Mouse (Mus musculus): ENCODE measurements around the gene Tmem159. TPM values are rescaled to one million over a fixed set of nuclear protein-coding genes. Genes with fewer than 3 reads are reported as not detected.

Tmem159 gene
- polyA plus RNA-seq (2015; fragmentation: Nextera tagmentation; extraction: Ambion mirVana), result 33.2 and 45.4 TPM in 2 replicates

DNA sequence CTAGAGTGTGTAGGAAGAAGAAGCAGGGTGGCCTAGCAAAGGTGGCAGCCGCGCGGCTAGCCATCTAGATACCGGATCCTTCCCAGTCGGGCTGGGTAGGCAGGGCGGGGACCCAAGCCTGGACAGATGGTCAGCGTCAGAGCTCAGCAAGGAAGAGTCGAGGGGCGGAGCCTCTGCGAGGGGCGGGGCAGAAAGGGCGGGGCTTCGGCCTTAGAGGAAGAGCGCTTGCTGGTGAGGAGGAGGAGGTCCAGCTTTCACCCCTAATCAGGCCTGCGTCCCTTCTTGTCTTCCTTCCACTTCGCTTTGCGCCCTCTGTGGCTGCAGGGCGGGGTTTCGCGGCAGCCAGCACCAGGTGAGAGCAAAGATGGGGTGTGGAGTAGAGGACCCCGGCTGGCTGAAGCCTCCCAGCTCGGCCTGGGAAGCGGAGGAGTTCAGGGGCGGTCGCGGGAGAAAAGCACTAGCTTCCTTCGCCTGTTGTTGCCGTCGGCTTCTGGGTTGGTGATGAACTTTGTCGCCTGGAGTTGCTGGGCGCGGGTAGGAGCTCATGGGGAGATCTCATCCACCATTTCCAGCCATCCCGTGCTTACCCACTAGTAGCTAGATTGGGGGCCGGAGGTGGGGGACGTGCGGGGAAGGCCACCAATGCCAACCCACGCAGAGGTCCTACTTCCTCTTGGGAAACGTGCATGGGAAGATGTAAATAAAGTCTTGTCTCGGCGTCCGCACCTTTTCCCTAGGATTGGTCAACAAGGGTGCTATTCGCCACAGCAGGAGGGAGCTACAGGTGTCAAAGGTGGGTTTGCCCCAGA lies at the start of gene Tmem159:
Tmem159 (plus strand) TSS at position 190 of the 809 bp plus-strand sequence.
- under 1% methylated on average over 42 of the region's 42 CpGs for WGBS
- Histone ChIP-seq H3K9ac (peak within 1 kb of the TSS; percentile 57), H3K4me3 (replicated peaks) (peak within 1 kb of the TSS; percentile 80), H3K27ac (peak within 1 kb of the TSS; percentile 72), H3K9me3 (no peaks in the 10 kb centered on the region), H3K27me3 (replicated peaks) (no peaks in the 10 kb centered on the region), H3K4me1 (peaks cover 8% of the 10 kb centered on the region), H3K4me2 (peak within 1 kb of the TSS; percentile 91), H3K36me3 (no peaks in the 10 kb centered on the region)
- peak; percentile 93 for ATAC-seq (ENCODE audit: insufficient read depth, low FRiP score, low read depth)

DNA sequence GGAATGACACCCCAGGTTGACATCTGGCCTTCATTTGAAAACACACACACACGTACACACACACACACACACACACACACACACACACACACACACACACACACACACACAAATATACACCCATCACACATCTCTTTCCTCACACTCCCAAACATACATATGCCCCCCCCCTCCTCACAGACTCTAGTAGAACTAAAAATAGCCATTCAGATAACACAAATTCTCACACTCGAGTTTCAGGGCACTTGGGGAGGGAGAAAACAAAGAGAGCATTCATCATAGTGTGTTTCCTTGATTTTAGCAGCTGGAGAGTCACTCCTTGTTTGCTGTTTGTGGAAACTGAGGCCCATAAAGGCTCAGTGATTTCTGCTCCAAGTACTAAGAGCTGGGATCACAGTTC lies 48.1 kb upstream of the Tmem159 start:
- no peaks in the 10 kb centered on the region for H3K36me3 ChIP-seq
- WGBS, result 39% methylated on average over 2 of the region's 2 CpGs
- no peak overlapping the region for H3K9ac ChIP-seq
- H3K4me1 ChIP-seq, result no peaks in the 10 kb centered on the region
- no peak for ATAC-seq (ENCODE audit: insufficient read depth, low FRiP score, low read depth)
- no peak overlapping the region for H3K4me2 ChIP-seq
- no peak overlapping the region for H3K27ac ChIP-seq
- no peaks in the 10 kb centered on the region for H3K9me3 ChIP-seq
- no peak overlapping the region for H3K4me3 ChIP-seq (replicated peaks)
- H3K27me3 ChIP-seq (replicated peaks), result no peaks in the 10 kb centered on the region

GRCm38 (mm10) chr7:120055479-120055878 lies 46.7 kb upstream of the Tmem159 start:
- no peak for ATAC-seq (ENCODE audit: insufficient read depth, low FRiP score, low read depth)
- no peaks in the 10 kb centered on the region for H3K9me3 ChIP-seq
- H3K4me3 ChIP-seq (replicated peaks), result no peak overlapping the region
- H3K9ac ChIP-seq, result no peak overlapping the region
- no peak overlapping the region for H3K4me2 ChIP-seq
- H3K27me3 ChIP-seq (replicated peaks), result no peaks in the 10 kb centered on the region
- H3K27ac ChIP-seq, result no peak overlapping the region
- H3K4me1 ChIP-seq, result no peaks in the 10 kb centered on the region
- no peaks in the 10 kb centered on the region for H3K36me3 ChIP-seq
- 84% methylated on average over 3 of the region's 3 CpGs for WGBS

GRCm38 (mm10) chr7:120064045-120064444 lies 38.1 kb upstream of the Tmem159 start:
- no peak for ATAC-seq (ENCODE audit: insufficient read depth, low FRiP score, low read depth)
- Histone ChIP-seq H3K4me1 (no peaks in the 10 kb centered on the region), H3K27me3 (replicated peaks) (no peaks in the 10 kb centered on the region), H3K36me3 (no peaks in the 10 kb centered on the region), H3K9me3 (no peaks in the 10 kb centered on the region), H3K27ac (no peak overlapping the region), H3K4me2 (no peak overlapping the region), H3K4me3 (replicated peaks) (no peak overlapping the region), H3K9ac (no peak overlapping the region)
- WGBS, result 83% methylated on average over 1 of the region's 1 CpGs

DNA sequence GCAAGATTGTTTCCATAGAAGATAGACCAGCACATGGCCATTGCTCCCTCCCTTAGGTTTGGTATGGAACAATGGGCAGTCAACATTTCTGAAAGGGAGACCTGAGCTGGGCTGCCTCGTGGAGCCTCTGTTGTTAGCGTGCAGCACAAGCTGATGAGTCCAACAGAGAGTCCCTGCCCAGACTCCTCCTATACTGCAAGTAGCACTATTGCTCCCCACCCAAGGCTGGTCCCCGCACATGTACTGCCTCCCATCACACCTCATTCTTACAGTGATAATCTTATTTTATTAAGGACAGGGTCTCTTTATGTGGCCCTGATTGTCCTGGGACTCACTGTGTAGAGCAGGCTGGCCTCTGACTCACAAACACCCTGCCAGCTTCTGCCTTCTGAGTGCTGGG lies 34.0 kb upstream of the Tmem159 start:
- H3K36me3 ChIP-seq, result no peaks in the 10 kb centered on the region
- H3K9me3 ChIP-seq, result no peaks in the 10 kb centered on the region
- H3K27ac ChIP-seq, result no peak overlapping the region
- H3K4me2 ChIP-seq, result no peak overlapping the region
- no peak for ATAC-seq (ENCODE audit: insufficient read depth, low FRiP score, low read depth)
- no peaks in the 10 kb centered on the region for H3K4me1 ChIP-seq
- H3K9ac ChIP-seq, result no peak overlapping the region
- 78% methylated on average over 3 of the region's 3 CpGs for WGBS
- H3K27me3 ChIP-seq (replicated peaks), result no peaks in the 10 kb centered on the region
- H3K4me3 ChIP-seq (replicated peaks), result no peak overlapping the region

DNA sequence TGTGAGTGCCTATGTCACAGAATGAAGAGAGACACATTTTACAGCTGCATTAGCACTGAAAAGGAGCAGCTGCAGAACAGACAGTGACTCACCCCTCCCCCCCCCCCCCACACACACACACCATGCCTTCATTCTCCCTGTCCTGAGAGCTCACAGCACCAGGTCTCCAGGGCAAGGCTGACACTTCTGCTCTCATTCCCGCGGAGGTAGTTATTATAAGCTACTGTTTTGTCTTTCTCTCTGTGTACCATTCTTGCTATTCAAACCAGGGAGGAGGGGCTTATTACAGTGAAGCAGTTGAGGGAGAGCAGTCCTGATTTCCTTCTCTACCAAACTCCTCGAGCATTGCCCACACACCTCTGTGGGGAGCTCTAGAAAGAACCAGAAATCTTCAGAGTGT lies 33.0 kb upstream of the Tmem159 start:
- Histone ChIP-seq H3K4me3 (replicated peaks) (no peak overlapping the region), H3K36me3 (no peaks in the 10 kb centered on the region), H3K27me3 (replicated peaks) (no peaks in the 10 kb centered on the region), H3K9me3 (no peaks in the 10 kb centered on the region), H3K9ac (no peak overlapping the region), H3K27ac (no peak overlapping the region), H3K4me2 (no peak overlapping the region), H3K4me1 (no peaks in the 10 kb centered on the region)
- no peak for ATAC-seq (ENCODE audit: insufficient read depth, low FRiP score, low read depth)
- 12% methylated on average over 3 of the region's 3 CpGs for WGBS

DNA sequence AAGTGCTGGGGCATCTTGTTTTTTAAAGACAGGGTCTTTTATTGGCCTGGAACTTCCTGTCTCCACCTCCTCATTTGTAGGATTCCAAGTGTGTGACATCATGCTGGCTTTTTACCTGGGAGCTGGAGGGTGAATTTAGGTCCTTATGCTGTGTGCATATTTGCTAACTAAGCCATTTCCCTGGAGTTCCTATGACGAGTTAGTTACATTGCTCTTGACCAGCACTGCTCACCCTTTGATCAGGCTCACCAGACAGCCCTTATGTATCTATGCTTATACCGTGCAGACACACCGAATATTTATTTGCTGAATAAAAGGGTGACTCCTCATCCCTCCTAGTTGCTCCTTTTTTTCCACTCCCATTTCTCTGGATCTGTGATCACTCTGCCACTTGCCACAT lies 22.0 kb upstream of the Tmem159 start:
- ATAC-seq (ENCODE audit: insufficient read depth, low FRiP score, low read depth), result no peak
- no peak overlapping the region for H3K27ac ChIP-seq
- WGBS, result 50% methylated on average over 3 of the region's 3 CpGs
- no peak overlapping the region for H3K4me2 ChIP-seq
- no peaks in the 10 kb centered on the region for H3K27me3 ChIP-seq (replicated peaks)
- no peaks in the 10 kb centered on the region for H3K36me3 ChIP-seq
- H3K9me3 ChIP-seq, result no peaks in the 10 kb centered on the region
- H3K4me3 ChIP-seq (replicated peaks), result no peak overlapping the region
- H3K4me1 ChIP-seq, result no peaks in the 10 kb centered on the region
- H3K9ac ChIP-seq, result no peak overlapping the region

- no peak for ATAC-seq (ENCODE audit: insufficient read depth, low FRiP score, low read depth)
- Histone ChIP-seq H3K27ac (no peak overlapping the region), H3K4me3 (replicated peaks) (no peak overlapping the region), H3K9ac (no peak overlapping the region), H3K4me2 (no peak overlapping the region), H3K27me3 (replicated peaks) (no peaks in the 10 kb centered on the region), H3K36me3 (no peaks in the 10 kb centered on the region), H3K4me1 (no peaks in the 10 kb centered on the region), H3K9me3 (no peaks in the 10 kb centered on the region)
- WGBS, result 58% methylated on average over 5 of the region's 5 CpGs
Measured at GRCm38 (mm10) chr7:120093033-120093432, 9.1 kb upstream of the Tmem159 start.

DNA sequence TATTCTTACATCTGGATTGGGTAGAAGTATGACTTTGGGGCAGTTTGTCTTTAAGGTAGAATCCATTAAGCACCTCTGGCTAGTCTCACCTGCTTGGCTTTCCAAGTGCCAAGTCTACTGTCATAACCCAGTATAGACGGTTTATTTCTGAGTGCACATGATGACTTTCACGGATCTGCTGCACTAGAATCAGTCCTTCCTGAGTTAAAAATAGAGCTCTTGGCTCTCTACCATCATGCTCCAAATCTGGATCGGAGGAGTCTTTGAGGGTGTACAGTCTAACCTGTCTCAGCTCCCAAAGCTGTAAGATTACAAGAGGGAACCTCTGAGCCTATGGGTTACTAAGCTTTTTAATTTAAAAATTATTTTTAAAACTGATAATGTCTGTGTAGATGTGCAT lies 7.9 kb upstream of the Tmem159 start:
- Histone ChIP-seq H3K4me1 (no peaks in the 10 kb centered on the region), H3K27ac (no peak overlapping the region), H3K27me3 (replicated peaks) (no peaks in the 10 kb centered on the region), H3K4me3 (replicated peaks) (no peak overlapping the region), H3K4me2 (no peak overlapping the region), H3K9ac (no peak overlapping the region), H3K9me3 (no peaks in the 10 kb centered on the region), H3K36me3 (no peaks in the 10 kb centered on the region)
- no peak for ATAC-seq (ENCODE audit: insufficient read depth, low FRiP score, low read depth)
- WGBS, result 74% methylated on average over 3 of the region's 3 CpGs

- H3K4me2 ChIP-seq, result no peak within 1 kb of the TSS
- no peaks in the 10 kb centered on the region for H3K36me3 ChIP-seq
- no peak for ATAC-seq (ENCODE audit: insufficient read depth, low FRiP score, low read depth)
- H3K9ac ChIP-seq, result no peak within 1 kb of the TSS
- H3K27ac ChIP-seq, result no peak within 1 kb of the TSS
- WGBS, result 81% methylated on average over 6 of the region's 6 CpGs
- no peaks in the 10 kb centered on the region for H3K9me3 ChIP-seq
- no peaks in the 10 kb centered on the region for H3K27me3 ChIP-seq (replicated peaks)
- H3K4me1 ChIP-seq, result no peaks in the 10 kb centered on the region
- H3K4me3 ChIP-seq (replicated peaks), result no peak within 1 kb of the TSS
Measured at GRCm38 (mm10) chr7:120095180-120095579, 7.0 kb upstream of the Tmem159 start, which contains the start of gene Dnah3. Gene Dnah3 (minus strand): TSS chr7:120095280.

DNA sequence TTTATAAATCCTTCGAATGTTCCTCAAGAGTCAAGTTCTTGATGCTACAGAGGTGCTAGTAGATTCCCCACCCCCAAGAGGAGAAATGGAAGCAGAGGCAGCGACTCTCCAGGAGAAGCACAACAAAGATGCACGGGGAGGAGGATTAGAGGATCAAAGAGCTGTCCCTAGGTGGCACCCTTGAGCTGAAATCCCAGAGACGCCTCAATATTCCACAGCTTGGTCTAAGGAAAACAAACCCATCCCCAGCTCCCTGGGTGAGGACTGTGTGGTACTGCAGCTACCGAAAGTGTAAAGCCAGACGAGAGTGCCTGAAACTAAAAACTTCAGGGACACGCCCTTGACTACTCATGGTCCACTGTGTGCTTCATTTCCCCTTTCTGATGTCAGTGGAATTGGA lies 4.3 kb upstream of the Tmem159 start:
- no peak overlapping the region for H3K9ac ChIP-seq
- 0 out of 2 replicates have a peak, but pooled peaks cover under 1% of the 10 kb centered on the region for H3K4me1 ChIP-seq
- 0 out of 2 replicates have a peak, but pooled peaks have one; percentile 33 for ATAC-seq (ENCODE audit: insufficient read depth, low FRiP score, low read depth)
- no peaks in the 10 kb centered on the region for H3K9me3 ChIP-seq
- H3K4me3 ChIP-seq (replicated peaks), result no peak overlapping the region
- WGBS, result 8% methylated on average over 7 of the region's 7 CpGs
- no peaks in the 10 kb centered on the region for H3K36me3 ChIP-seq
- H3K4me2 ChIP-seq, result no peak overlapping the region
- no peak overlapping the region for H3K27ac ChIP-seq
- H3K27me3 ChIP-seq (replicated peaks), result no peaks in the 10 kb centered on the region

DNA sequence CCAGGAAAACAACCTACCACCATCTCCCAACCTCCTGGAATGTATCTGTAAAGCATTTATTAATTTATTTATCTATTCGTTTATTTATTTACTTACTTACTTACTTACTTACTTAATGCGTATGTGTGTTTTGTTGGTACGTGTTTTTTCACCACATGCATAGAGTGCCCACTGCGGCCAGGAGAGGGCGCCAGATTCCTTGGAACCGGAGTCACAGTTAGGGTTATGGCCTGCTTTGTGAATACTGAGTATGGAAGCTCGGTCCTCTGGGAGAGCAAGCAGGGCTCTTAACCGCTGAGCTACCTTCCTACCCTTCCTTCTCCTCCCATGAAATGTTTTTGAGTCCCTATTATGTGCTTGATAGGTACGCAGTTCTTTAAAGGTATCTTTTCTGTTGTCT lies 3.8 kb upstream of the Tmem159 start:
- Histone ChIP-seq H3K4me3 (replicated peaks) (no peak overlapping the region), H3K27me3 (replicated peaks) (no peaks in the 10 kb centered on the region), H3K4me1 (peaks cover 6% of the 10 kb centered on the region), H3K9ac (no peak overlapping the region), H3K9me3 (no peaks in the 10 kb centered on the region), H3K27ac (no peak overlapping the region), H3K36me3 (no peaks in the 10 kb centered on the region), H3K4me2 (no peak overlapping the region)
- ATAC-seq (ENCODE audit: insufficient read depth, low FRiP score, low read depth), result no peak
- 24% methylated on average over 9 of the region's 9 CpGs for WGBS
